Comparison of ENCODE assay signal across 8 mouse cellular contexts in genomic region chr2:156996576-156996975, GRCm38 (mm10). TPM values are rescaled to one million over a fixed set of nuclear protein-coding genes. Genes with fewer than 3 reads are reported as not detected.
A peak's percentile ranks its signal among the peaks of the same experiment; 100 is the strongest.
DNase-seq lines count a peak whose midpoint lies in the region; ATAC-seq and TF ChIP-seq lines count a peak whose summit lies in the region.

No protein-coding gene starts in this region.

- H3K4me3 ChIP-seq in gastrocnemius, adult 2 months, result no peak overlapping the region

- ATAC-seq in granulocyte monocyte progenitor cell, adult 5-6 weeks (replicated peaks; ENCODE audit: poor library complexity, severe bottlenecking), result no peak

- intact Hi-C loops in gastrocnemius, adult 2 months (cut with DNase I), result loop anchor here (1.0 to 10.0 kb wide), 3 partner anchors 91 to 192 kb away; no protein-coding TSS in a partner anchor
- intact Hi-C loops in left cerebral cortex, postnatal 10 days (cut with DNase I), result loop anchor here (5.0 kb wide), 2 partner anchors 94 to 124 kb away; no protein-coding TSS in a partner anchor

- DNase-seq in gastrocnemius, adult 2 months, result peak; percentile 64
- no peak for DNase-seq in gastrocnemius, postnatal 10 days
- peak; percentile 61 for DNase-seq in right cerebral cortex, adult 18-20 months
- DNase-seq in right cerebral cortex, postnatal 4 days, result no peak
- DNase-seq in cerebellum, adult 18-20 months, result peak; percentile 69 to 82
- DNase-seq in left cerebral cortex, postnatal 10 days (ENCODE audit: extremely low spot score in 1 of 2, low spot score in 2 of 2), result peak; percentile 56 to 64
- peak; percentile 43 for DNase-seq in telencephalon, adult 2 months (ENCODE audit: low read depth, low spot score)

- peak; percentile 87 for TF ChIP-seq CTCF in gastrocnemius, adult 2 months (IDR thresholded peaks at IDR 0.05)

- H3K27ac ChIP-seq in gastrocnemius, adult 2 months, result no peak overlapping the region; the same call in 1 of the 2 replicates

RNA-seq across cellular contexts. Expression of gene Ndrg3, which starts 4.7 kb away (rescaled TPM):
- 10 to 100 TPM; 31.9 to 33.4 TPM for total RNA-seq in gastrocnemius, adult 2 months (2021)
- 10 to 100 TPM; 22.5 to 26.1 TPM for total RNA-seq in gastrocnemius, postnatal 10 days (2021)
- 100 to 1,000 TPM; 581 to 586 TPM for total RNA-seq in left cerebral cortex, postnatal 10 days (2021)
- 25.7 and 28.1 TPM in 2 replicates for total RNA-seq in granulocyte monocyte progenitor cell, adult 5-6 weeks (2014; fragmentation: Nextera tagmentation)
- 22.5 and 25.1 TPM in 2 replicates for total RNA-seq in granulocyte monocyte progenitor cell, adult 5-6 weeks (2017)

RNA-seq across cellular contexts. Expression of gene Dsn1, which starts 10.4 kb away (rescaled TPM):
- 1 to 10 TPM; 1.2 to 1.6 TPM for total RNA-seq in gastrocnemius, adult 2 months (2021)
- total RNA-seq in gastrocnemius, postnatal 10 days (2021), result 1 to 10 TPM; 5.3 to 6.0 TPM
- total RNA-seq in left cerebral cortex, postnatal 10 days (2021), result 1 to 10 TPM; 5.9 to 7.1 TPM
- total RNA-seq in granulocyte monocyte progenitor cell, adult 5-6 weeks (2014; fragmentation: Nextera tagmentation), result 17.8 and 23.9 TPM in 2 replicates
- total RNA-seq in granulocyte monocyte progenitor cell, adult 5-6 weeks (2017), result 36.9 and 50.6 TPM in 2 replicates

Comparison
In these comparisons a context has a peak if more than half of its experiments do, and no peak if none do; other contexts are left out.
1. DNase-seq: peak in gastrocnemius, adult 2 months (single experiment), right cerebral cortex, adult 18-20 months (single experiment), cerebellum, adult 18-20 months (2 of 2), left cerebral cortex, postnatal 10 days (2 of 2) and telencephalon, adult 2 months (single experiment); none in gastrocnemius, postnatal 10 days (single experiment) and right cerebral cortex, postnatal 4 days (single experiment).
2. RNA of gene Ndrg3, which starts 4.7 kb away (total RNA-seq): 581 to 586 TPM in left cerebral cortex, postnatal 10 days; 31.9 to 33.4 TPM in gastrocnemius, adult 2 months, 22.5 to 26.1 TPM in gastrocnemius, postnatal 10 days and 22.5 to 28.1 TPM in granulocyte monocyte progenitor cell, adult 5-6 weeks; every median in the first group is over 10 times any median in the second.